Mouse (Mus musculus) cerebellum, postnatal 4 days (tissue): ENCODE measurements at regions not wholly inside any gene's neighbourhood (a gene's known extent, or its start where the extent isn't known, plus 50 kb on each side); places are given as distances from the start of the nearest gene placed in this dataset.
A peak's percentile ranks its signal among the peaks of the same experiment; 100 is the strongest.

Source experiments
- DNase-seq, 2 experiments: peaks; one replicate each; pipeline ENCODE4 v3.0.0; 2022; ENCODE audit warnings: low spot score in 2 of 2, mixed read lengths in 1 of 2

DNA sequence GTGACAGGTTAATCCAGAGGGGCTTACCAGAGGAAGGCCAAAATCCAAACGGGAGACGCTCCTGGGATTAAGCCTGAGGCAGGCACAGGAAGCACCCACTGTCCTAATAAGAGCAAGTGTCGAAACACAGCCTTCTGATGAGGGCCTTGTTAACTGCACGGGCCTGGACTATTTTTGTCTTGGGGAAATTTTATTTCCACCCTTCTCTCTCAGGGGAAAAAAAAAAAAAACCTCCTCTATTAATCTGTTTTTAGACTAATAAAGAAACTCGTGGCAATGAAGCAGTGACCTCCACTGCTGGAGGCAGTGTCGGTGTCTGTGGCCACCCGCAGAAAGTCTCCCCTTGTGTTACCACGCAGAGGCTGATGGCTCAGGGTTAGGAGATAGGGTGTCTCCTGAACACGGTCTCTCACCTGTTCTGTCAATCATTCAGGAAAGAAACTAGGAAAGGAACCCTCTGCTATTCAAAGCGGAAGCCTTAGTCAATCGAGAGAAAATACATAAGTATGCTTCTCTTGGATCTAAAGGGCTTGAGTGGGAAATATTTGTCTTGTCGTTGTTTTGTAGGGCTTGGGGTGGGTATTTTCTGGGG lies 330.6 kb downstream of the Bcor start:
- DNase-seq = no peak

DNA sequence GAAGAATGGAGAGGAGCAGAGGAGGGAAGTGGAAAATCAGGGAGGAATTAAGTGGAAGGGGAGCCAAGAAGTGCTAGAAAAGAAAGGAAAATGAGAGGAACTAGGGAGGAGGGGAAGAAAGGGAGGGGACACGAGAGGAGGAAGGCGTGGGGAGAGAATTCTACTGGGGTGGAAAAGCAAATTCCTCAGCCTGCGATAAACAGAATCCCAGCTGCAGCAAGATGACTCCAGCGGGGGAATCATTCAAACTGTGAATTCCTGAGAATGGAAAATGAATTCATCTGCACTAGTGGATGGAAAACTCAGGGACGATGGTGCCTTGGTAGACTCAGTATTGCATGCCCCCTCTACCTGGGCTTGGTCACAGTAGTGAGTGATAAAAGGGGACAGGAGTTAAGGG lies 322.6 kb downstream of the Bcor start:
- DNase-seq = no peak

DNA sequence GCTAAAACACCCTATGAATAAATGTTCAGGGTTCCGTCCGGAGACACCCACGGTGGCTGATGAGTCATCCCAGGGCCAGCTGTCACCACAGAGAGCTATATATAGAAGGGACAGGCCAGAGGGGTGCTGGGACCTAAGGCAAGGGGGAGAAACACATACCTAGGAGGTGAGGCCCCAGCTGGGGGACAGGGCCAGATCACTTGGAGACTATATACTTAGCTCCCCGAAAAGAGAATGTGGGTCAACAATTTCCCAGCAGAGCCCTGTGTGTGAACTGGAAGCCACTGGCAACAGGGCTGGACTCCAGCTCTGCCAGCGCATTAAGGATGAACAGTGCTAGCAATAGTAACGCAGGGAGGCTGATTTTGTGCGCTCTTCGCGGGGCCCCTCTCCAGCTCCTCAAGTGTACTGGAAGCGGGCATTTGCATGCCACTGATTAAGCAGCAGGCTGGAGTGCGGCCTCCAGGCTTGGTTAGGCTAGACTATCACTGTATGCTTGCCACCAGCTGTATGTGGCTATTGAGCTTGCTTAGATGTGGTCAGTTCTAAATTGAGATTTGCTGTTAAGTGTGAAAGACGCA lies 320.4 kb downstream of the Bcor start:
- DNase-seq = peak in 1 of 2 experiments; percentile 15

DNA sequence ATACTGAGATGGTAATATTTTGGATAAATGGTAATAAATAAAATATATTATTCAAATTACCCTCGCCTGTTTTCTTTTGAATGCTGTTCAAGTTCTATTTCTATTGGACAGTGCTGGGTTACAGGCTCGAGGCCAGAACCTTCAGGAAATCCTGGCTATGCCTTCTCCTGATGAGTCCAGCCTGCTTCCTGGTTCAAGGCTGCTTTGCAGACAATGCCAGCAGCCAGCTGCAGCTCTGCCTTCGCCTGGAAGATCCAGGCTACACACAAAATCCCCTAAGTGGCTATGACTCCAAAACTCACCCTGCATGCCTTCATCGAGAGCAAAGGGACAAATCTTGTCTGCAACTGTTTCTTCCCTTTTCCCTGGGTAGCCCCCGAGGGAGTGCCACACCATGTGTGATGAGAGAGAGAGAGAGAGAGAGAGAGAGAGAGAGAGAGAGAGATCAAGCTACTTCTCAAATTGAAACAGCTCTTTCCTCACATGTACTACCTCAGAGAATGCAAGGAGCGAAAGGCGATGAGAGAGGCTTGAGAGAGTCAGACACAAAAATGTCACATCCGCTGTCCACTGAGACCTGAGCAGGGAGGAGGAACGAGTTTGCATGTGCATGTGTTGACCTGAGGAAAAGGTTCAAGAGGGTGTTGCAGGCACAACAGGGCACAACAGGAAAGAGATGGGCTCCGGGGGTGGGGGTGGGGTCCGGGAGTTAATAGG lies 319.7 kb downstream of the Bcor start:
- no peak for DNase-seq

DNA sequence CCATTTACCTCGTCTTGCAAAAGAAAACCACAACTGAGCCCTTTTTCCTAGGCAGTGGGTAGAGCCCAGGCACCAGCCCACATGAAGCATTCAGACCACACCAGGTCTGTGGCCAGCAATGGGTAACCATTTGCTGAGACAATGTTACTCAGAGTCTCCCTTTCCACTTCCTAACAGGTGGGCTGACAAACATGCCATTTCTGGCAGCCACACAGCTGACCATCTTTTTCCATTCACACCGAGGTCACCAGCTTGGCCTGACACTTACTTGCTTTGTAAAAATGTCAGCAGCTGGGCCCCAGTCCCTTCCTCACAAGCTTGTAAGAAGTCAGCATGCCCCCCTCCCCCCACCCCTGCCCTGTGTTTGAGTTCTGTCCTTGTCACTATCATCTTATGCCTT lies 314.6 kb downstream of the Bcor start:
- no peak for DNase-seq

DNA sequence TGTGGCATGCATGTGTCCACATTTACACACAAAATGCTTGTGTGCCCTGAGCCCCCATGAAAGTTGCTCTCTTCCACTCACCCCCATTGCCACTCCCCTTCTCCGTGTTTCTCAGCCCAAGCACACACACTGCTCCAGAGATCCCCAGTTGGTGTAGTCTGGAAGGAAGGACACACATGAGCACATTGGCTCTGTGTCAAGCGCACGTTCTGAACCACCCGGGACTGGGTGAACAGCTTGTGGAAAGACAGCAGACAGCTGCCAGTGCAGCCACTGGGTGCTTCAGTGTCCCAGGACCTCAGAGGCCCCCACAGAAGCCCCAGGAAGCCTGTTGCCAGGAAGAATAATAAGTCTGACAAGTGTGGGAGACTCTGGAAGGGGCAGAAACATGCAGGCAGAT lies 304.2 kb downstream of the Bcor start:
- DNase-seq = no peak

DNA sequence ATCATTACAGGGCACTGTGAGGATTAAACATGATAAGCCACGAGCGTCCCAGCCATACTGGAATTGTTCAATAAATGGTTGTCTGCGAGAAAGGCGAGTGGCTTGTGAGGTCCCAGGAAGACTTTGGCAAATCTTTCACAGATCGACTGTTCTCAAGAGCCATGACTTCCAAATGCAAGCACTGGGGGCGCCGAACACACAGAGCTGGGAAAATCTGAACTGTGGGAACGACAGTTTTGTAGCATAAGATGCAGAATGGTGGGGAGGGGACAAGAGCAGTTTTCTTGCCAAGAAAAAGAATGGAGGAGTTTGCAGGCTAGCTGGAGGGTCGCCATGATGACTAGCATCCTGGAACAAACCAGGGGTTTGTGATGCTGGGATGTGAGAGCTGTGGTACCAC lies 300.8 kb downstream of the Bcor start:
- no peak for DNase-seq

DNA sequence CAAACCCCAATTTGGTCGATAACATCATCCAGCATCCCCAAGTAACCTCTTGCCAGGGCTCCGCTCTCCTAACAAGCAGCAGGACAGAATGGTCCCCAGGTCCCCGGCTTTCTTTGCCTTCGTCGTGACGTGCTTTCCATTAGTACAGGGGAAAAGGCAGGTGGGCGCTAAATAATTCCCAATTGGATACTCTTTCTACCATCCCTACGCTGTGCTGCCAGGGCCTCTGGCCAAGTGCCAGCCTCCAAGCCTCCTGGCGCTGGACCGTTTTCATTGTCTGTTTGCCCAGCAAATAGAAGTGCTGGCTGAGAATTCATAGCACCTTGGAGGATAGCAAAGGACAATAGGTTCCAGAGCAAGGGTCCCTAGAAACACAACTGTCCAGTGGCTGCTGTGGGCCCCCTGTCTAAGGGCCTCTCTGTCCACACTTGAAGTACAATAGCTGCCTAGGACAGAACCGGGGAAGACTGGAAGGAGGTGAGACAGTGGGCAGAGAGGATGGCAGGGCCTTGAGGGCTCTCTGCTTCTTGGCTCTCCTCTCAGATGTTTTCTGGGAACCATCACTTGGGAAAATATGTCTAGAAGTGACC lies 298.9 kb downstream of the Bcor start:
- peak in 1 of 2 experiments; percentile 26 for DNase-seq

DNA sequence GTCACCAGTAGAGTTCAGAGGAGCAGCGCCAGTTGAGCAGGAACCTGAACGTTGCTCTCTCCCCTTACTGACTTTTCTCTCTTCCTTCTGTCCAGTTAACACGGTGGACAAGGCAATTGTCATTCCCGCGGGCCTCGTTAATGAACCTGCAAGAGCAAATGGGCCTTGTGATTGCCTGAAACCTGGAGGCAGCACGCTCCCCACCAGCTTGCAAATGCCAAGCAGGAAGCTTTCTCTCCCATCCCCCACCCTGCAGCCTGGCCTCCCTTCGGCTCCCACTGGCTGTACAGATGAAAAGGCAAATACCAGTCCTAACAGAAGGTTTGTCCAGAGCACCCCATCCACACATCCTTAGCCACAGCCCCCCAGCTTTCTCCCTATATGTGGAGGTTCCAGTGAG lies 298.3 kb downstream of the Bcor start:
- DNase-seq = no peak

DNA sequence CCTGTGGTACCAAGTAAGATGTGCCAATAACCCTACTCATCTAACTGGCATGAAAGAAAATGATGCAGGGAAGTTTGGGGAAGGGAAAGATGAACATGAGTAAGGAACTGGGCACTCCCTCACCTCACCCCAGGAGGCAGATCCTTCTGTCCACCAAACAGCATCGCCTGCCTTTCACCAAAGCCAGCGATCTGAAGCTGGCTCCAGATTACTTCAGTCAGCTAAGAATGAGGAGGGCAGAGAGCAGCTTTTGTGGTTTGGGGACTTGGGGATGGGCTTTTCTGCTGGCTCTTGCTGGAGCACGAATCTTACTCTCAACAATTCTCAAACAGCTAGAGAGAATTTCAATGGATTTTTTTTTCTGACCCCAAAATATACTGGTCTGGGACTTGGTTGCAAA lies 297.0 kb downstream of the Bcor start:
- DNase-seq = no peak

DNA sequence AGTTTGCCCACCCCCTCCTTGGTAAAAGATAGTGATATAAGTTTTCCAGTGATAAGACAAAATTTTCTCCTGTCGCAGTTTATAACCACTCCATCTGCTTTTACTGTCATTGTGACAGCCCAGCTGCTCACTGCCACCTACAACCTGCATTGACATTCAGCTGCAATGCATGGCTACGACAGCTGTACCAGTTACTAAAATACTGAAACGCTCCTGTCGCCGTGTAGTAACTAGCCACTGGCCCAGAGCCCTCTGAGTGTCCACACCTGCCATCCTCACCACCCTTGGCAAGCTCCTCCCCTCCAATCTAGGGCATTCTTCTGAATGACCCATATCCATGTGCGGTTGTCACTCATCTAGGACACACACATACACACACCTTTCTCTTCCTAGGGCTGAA lies 286.2 kb downstream of the Bcor start:
- no peak for DNase-seq

DNA sequence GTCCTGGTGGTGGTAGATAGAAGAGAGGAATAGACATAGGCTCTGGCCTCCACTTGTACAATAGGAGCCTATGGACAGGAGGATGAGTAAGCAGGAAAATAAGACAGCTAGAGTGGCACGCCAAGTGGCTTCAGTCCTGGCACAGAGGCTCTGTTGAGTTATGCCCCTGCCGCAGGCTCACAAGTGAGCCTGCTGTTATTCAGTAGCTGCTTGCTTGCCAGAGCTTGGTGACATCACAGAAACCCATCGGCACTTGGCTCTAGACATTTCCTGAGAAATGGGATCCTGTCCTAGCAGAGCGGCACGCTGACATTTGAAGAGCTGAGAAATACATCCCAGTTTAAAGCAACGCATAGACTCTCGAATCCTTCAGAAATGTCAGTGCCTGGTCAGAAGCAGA lies 283.5 kb downstream of the Bcor start:
- no peak for DNase-seq

DNA sequence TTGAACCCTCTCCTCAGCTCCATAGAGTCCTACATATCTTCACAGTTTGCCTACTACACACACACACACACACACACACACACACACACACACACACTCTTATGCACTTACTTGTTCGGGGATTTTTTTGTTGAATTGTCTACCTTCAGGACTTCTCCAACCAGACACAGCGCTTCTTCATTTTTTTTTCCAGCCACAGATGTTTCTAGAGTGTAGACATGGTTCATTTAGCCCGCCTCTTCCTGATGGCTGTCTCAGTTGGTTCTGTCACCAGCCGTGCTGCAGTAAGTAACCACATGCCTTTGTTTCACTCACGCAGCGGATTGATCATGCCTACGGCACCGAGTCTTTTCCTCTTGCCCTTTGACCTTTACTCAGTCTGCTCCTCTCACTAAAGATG lies 282.1 kb downstream of the Bcor start:
- no peak for DNase-seq

DNA sequence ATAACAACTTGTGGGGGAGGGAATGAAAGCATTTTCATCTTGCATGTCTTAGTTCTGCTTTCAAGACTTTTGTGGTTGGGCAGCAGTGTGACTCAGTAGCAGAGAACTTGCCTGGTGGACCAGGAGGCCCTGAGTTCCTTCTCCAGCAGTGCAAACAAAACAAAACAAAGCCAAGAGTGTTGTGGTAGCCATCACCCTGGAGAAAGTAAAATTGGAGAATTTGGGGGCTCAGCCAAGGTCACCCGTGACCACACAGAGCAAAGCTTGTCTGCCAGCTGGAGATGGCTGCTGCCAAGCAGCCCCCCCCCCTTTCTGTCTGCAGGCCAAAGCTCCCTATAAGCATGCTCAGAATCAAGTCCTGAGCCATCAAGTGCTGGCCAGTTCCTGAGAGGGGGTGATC lies 279.2 kb downstream of the Bcor start:
- no peak for DNase-seq

DNA sequence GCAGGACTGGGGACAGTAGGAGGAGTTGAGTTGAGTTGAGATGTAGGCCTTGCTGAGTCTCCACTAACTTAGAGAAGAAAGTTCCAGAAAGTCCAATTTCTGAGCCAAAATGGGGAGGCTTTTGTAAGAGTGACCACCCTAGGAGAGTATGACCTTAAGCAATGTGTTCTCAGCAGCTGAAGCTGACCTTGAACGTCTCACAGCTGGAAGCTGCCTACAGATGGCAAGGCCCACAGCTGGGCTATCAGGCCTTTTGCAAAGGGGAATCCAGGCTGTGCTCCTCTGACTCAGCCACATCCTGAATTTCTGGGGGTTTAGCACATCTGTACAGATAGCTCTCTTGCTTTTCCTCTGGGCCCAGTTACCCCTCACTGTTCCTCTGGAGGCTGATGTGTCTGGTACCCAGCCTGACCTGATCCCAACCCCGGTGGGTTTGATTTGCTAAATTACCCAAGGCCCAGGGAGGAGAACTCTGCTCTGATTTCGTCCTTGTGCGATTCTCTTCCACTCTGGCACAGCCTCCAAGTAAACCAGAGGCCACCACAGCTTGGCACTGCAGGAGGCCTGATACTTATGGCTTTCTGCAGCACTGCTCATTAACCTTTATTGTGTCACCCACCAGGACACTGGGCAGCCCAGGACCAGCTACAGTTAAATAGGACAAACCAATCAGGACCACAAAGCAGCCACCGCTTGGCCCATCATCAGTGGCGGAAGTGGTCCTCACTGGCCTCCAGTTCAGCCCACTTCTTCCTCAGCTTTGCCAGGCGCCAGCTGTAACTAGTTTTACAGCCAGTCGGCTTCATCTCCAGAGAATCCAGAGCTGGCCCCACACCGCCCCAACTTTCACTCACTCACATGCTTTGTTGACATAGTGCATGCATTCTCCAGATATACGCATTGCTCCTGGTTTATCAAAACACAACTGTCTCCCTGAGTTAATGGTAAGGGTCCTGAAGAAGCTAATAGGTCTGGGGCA lies 276.1 kb downstream of the Bcor start:
- DNase-seq = no peak

DNA sequence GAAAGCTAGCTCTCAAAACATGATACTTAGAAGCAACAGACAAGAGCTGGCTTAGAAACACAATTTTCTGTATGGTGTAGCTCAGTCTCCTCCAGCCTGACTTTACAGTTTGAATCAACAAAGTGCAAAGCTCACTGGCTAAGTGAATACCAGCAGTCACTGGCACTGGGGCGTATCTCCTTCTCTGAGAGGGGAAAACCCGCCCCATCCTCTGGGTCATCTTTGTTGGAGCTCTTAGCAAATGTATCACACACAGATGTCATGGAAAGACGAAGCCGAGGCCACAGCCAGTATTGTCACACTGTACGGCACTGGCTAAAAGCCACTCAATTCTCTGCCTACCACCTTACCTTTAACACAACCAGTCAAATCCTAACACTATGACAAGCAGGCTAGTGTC lies 267.8 kb downstream of the Bcor start:
- DNase-seq = no peak

DNA sequence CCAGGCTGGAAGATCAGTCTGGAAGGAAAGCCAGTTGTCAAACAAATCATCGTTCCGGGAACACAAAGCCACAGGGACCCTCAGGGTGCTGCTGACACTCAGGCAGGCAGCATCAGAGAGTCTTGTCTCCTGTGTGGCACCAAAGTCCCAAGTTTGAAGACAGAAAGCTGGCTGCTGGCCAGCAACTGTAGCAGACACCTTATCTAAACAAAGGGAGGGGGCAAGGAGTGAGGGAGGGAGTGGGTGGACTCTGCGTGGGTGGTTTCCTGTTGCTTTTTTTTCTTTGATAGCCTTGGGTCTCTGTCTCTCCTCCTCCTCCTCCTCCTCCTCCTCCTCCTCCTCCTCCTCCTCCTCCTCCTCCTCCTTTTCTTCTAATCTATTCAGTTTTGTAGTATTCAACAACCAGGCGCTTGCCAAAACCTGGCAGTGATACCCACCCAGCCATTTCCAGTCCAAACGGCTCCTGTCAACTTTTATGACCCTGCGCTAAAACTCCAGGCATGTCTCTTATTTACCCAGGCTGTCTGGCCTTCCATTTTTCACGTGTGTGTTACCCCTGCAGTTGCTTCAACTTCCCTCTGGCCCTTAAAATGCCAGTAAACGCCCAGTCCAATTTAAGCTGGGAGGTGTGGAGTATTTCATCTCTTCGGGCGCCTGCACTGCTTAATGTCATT lies 266.4 kb downstream of the Bcor start:
- no peak for DNase-seq

DNA sequence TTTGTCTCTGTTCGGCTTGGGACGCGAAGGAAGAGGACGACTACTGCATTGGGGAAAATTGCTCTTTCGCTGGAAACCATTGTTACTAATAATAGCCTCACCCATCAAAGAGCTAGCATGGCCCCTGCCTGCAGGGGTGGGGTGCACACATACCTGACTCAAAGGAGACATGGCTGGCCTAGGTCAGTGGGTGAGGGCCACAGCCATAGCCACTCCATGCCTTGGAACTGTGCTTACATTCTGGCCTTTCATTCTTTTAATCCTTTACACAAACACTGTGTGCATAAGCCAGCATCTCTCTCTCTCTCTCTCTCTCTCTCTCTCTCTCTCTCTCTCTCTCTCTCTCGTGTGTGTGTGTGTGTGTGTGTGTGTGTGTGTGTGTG lies 265.9 kb downstream of the Bcor start:
- no peak for DNase-seq

DNA sequence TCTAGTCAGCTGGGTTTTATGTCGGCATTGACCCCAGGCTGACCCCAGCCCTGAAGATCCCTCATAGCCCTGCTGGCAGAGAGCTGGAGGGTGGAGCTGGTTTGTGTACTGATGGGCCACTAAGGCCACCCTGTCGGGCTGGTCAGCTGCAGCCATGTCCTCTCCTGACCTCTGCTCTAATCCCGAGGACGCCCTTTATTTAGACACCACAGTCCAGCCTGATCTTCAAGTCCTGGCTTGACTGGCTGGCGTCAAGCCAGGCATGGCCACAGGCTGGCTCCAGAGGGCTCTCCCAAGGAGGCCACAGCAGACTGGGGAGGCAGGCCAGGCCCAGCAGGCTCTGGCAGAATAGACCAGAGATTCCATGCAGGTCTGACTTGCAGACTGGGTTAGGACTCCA lies 264.8 kb downstream of the Bcor start:
- DNase-seq = no peak

DNA sequence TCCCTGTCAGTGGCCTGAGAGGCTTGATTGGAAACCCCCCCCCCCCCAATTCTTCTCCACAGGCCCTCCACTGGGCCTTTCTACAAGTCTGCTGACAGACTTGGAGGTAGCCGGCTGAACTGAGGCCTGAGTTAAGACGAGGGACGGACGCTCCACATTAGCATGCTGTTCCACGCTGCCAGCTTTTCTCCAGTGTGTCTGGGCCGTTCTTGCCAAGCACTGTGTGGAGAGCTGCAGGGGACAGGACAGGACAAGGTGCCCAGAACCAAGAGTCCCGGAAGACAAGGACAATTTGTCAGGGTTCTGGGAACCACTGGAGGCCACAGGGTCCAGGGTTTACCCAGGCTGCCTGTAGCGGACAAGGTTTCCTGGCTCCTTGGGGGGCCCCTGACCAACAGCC lies 261.9 kb downstream of the Bcor start:
- no peak for DNase-seq

DNA sequence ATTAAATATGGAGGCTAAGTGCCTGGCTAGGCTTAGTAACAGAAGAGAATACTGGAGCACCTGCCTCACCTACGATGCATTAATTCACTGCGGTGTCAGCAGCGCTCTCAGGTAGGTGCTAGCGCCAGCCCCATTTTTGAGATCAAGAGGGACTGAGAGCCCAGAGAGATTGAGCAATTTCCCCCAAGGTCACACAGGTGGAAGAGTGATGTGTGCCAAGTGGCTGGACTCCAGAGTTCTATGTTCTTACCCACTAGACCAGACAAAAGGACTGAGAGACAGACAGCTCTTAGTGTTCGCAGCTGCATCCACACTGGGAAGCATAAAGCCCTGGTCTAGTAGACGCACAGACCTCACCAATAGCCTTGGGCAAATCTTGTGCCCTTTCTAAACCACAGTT lies 261.1 kb downstream of the Bcor start:
- no peak for DNase-seq
